9 mouse cellular contexts compared by ENCODE assay signal in genomic region chr2:121354378-121354777, GRCm38 (mm10). TPM values are rescaled to one million over a fixed set of nuclear protein-coding genes. Genes with fewer than 3 reads are reported as not detected.
DNase-seq lines count a peak whose midpoint lies in the region; ATAC-seq and TF ChIP-seq lines count a peak whose summit lies in the region.
"Had no signal": no experiment of that assay in that cellular context is flagged by ENCODE, and none has a peak within 500 bp of the region (broad histone marks: within the 10 kb centered on the region; RNA-seq: fewer than 3 reads in every experiment).

No protein-coding gene starts in this region.

- H3K27ac ChIP-seq in embryonic facial prominence, embryonic 10.5 days (replicated peaks), result peak overlapping the region; percentile 86
- H3K27ac ChIP-seq in limb, embryonic 10.5 days, result peak overlapping the region; percentile 89
- peak overlapping the region; percentile 82 for H3K27ac ChIP-seq in olfactory bulb, adult 2 months (ENCODE audit: insufficient read depth, low read depth, low read length)

- H3K27me3 ChIP-seq in embryonic facial prominence, embryonic 10.5 days (replicated peaks; ENCODE audit: low read depth, poor library complexity, severe bottlenecking), result peaks cover 28% of the 10 kb centered on the region
- H3K27me3 ChIP-seq in limb, embryonic 10.5 days (ENCODE audit: low read depth, poor library complexity, severe bottlenecking), result peaks cover 30% of the 10 kb centered on the region

- H3K36me3 ChIP-seq in embryonic facial prominence, embryonic 10.5 days (replicated peaks), result peaks cover 3% of the 10 kb centered on the region; the same call in 1 of the 2 replicates
- no peaks in the 10 kb centered on the region for H3K36me3 ChIP-seq in limb, embryonic 10.5 days

- WGBS in lung, adult 2 months, result 1% methylated on average over 6 of the region's 6 CpGs
- WGBS in embryonic facial prominence, embryonic 10.5 days, result 5% methylated on average over 6 of the region's 6 CpGs
- 2% methylated on average over 6 of the region's 6 CpGs for WGBS in limb, embryonic 10.5 days
- 2% methylated on average over 6 of the region's 6 CpGs for WGBS in olfactory bulb, adult 2 months

- peaks cover 6% of the 10 kb centered on the region; the same call in 1 of the 2 replicates for H3K4me1 ChIP-seq in lung, adult 2 months (ENCODE audit: control insufficient read depth, insufficient read depth, low read length)
- peaks cover 31% of the 10 kb centered on the region for H3K4me1 ChIP-seq in embryonic facial prominence, embryonic 10.5 days
- peaks cover 28% of the 10 kb centered on the region for H3K4me1 ChIP-seq in limb, embryonic 10.5 days
- H3K4me1 ChIP-seq in olfactory bulb, adult 2 months (ENCODE audit: control insufficient read depth, insufficient read depth, low read length), result peaks cover 13% of the 10 kb centered on the region

- no peak for TF ChIP-seq POLR2A in lung, adult 2 months (IDR thresholded peaks at IDR 0.05; ENCODE audit: borderline replicate concordance, extremely low read depth, low read depth, low read length)
- no peak for TF ChIP-seq POLR2A in olfactory bulb, adult 2 months (IDR thresholded peaks at IDR 0.05; ENCODE audit: insufficient read depth, low read depth, low read length)

- no peaks in the 10 kb centered on the region for H3K9me3 ChIP-seq in embryonic facial prominence, embryonic 10.5 days
- no peaks in the 10 kb centered on the region for H3K9me3 ChIP-seq in limb, embryonic 10.5 days (replicated peaks)

- no peak for DNase-seq in lung, adult 2 months
- DNase-seq in lung, adult 18-20 months, result no peak
- DNase-seq in embryonic facial prominence, embryonic 10.5 days (ENCODE audit: low spot score), result no peak
- no peak for DNase-seq in limb, embryonic 10.5 days (ENCODE audit: low spot score)
- DNase-seq in left cerebral cortex, adult 8-10 months (ENCODE audit: low spot score in 2 of 2), result no peak

- H3K4me3 ChIP-seq in lung, adult 2 months (replicated peaks; ENCODE audit: extremely low read depth, low read depth, low read length), result peak overlapping the region; percentile 84
- H3K4me3 ChIP-seq in embryonic facial prominence, embryonic 10.5 days, result peak overlapping the region; percentile 79
- H3K4me3 ChIP-seq in limb, embryonic 10.5 days, result peak overlapping the region; percentile 79
- H3K4me3 ChIP-seq in olfactory bulb, adult 2 months (ENCODE audit: insufficient read depth, low read depth, low read length), result peak overlapping the region; percentile 82

- no peak for ATAC-seq in monocyte, adult 5-6 weeks (replicated peaks; ENCODE audit: insufficient number of reproducible peaks, low FRiP score, low TSS enrichment, poor library complexity, severe bottlenecking)
- ATAC-seq in frontal cortex, adult (ENCODE audit: low TSS enrichment), result no peak

- no peak for TF ChIP-seq CTCF in lung, adult 2 months (IDR thresholded peaks at IDR 0.05; ENCODE audit: insufficient read depth, low read length)
- TF ChIP-seq CTCF in olfactory bulb, adult 2 months (IDR thresholded peaks at IDR 0.05; ENCODE audit: insufficient read depth, low read depth, low read length), result no peak

RNA-seq across cellular contexts. Expression of gene Ppip5k1, which starts 0.8 kb away (rescaled TPM):
- polyA plus RNA-seq in lung, adult 2 months (2012; rRNA removed), result 25.5 and 34.0 TPM in 2 replicates
- polyA plus RNA-seq in embryonic facial prominence, embryonic 10.5 days (2016; fragmentation: Nextera tagmentation; extraction: Ambion mirVana), result 10.2 and 10.5 TPM in 2 replicates
- 7.5 and 8.9 TPM in 2 replicates for polyA plus RNA-seq in limb, embryonic 10.5 days (2016; fragmentation: Nextera tagmentation; extraction: Ambion mirVana)
- 355 TPM in 1 of 2 replicates, not detected in the other for polyA plus RNA-seq in olfactory bulb, adult 2 months (2012; ENCODE audit: insufficient read depth, insufficient read length, low replicate concordance, missing spikeins)
- total RNA-seq in monocyte, adult 5-6 weeks (2017), result 5.3 to 11.2 TPM (median 8.9 TPM) in 3 replicates
- total RNA-seq in left cerebral cortex, adult 8-10 months (2022), result 100 to 1,000 TPM; 121 to 145 (median 130) TPM

RNA-seq across cellular contexts. Expression of gene Ckmt1, which starts 3.1 kb away (rescaled TPM):
- polyA plus RNA-seq in lung, adult 2 months (2012; rRNA removed), result 36.4 and 55.0 TPM in 2 replicates
- polyA plus RNA-seq in embryonic facial prominence, embryonic 10.5 days (2016; fragmentation: Nextera tagmentation; extraction: Ambion mirVana), result 3.6 and 6.0 TPM in 2 replicates
- 0.59 and 1.5 TPM in 2 replicates for polyA plus RNA-seq in limb, embryonic 10.5 days (2016; fragmentation: Nextera tagmentation; extraction: Ambion mirVana)
- polyA plus RNA-seq in olfactory bulb, adult 2 months (2012; ENCODE audit: insufficient read depth, insufficient read length, low replicate concordance, missing spikeins), result not detected in 2 replicates
- not detected in 3 replicates for total RNA-seq in monocyte, adult 5-6 weeks (2017)
- total RNA-seq in left cerebral cortex, adult 8-10 months (2022), result 100 to 1,000 TPM; 418 to 426 (median 425) TPM

RNA-seq across cellular contexts. Expression of gene Strc, which starts 32.6 kb away (rescaled TPM):
- polyA plus RNA-seq in lung, adult 2 months (2012; rRNA removed), result 0.08 TPM in 1 of 2 replicates, not detected in the other
- not detected in 2 replicates for polyA plus RNA-seq in embryonic facial prominence, embryonic 10.5 days (2016; fragmentation: Nextera tagmentation; extraction: Ambion mirVana)
- polyA plus RNA-seq in limb, embryonic 10.5 days (2016; fragmentation: Nextera tagmentation; extraction: Ambion mirVana), result not detected in 2 replicates
- not detected in 2 replicates for polyA plus RNA-seq in olfactory bulb, adult 2 months (2012; ENCODE audit: insufficient read depth, insufficient read length, low replicate concordance, missing spikeins)
- not detected in 3 replicates for total RNA-seq in monocyte, adult 5-6 weeks (2017)
- total RNA-seq in left cerebral cortex, adult 8-10 months (2022), result under 1 TPM; 0.09 to 0.91 (median 0.32) TPM
- polyA plus RNA-seq: brain, embryonic 14.5 days had no signal

RNA-seq across cellular contexts. Expression of gene Pdia3, which starts 59.2 kb away (rescaled TPM):
- polyA plus RNA-seq in lung, adult 2 months (2012; rRNA removed), result 395 and 710 TPM in 2 replicates
- 609 and 638 TPM in 2 replicates for polyA plus RNA-seq in embryonic facial prominence, embryonic 10.5 days (2016; fragmentation: Nextera tagmentation; extraction: Ambion mirVana)
- 603 and 646 TPM in 2 replicates for polyA plus RNA-seq in limb, embryonic 10.5 days (2016; fragmentation: Nextera tagmentation; extraction: Ambion mirVana)
- 166 and 331 TPM in 2 replicates for polyA plus RNA-seq in olfactory bulb, adult 2 months (2012; ENCODE audit: insufficient read depth, insufficient read length, low replicate concordance, missing spikeins)
- 151 to 226 TPM (median 182 TPM) in 3 replicates for total RNA-seq in monocyte, adult 5-6 weeks (2017)
- 100 to 1,000 TPM; 140 to 171 (median 153) TPM for total RNA-seq in left cerebral cortex, adult 8-10 months (2022)

RNA-seq across cellular contexts. Expression of gene Catsper2, which starts 59.2 kb away (rescaled TPM):
- polyA plus RNA-seq in lung, adult 2 months (2012; rRNA removed), result 1.00 and 2.0 TPM in 2 replicates
- 3.3 and 3.7 TPM in 2 replicates for polyA plus RNA-seq in embryonic facial prominence, embryonic 10.5 days (2016; fragmentation: Nextera tagmentation; extraction: Ambion mirVana)
- 2.3 and 2.9 TPM in 2 replicates for polyA plus RNA-seq in limb, embryonic 10.5 days (2016; fragmentation: Nextera tagmentation; extraction: Ambion mirVana)
- not detected in 2 replicates for polyA plus RNA-seq in olfactory bulb, adult 2 months (2012; ENCODE audit: insufficient read depth, insufficient read length, low replicate concordance, missing spikeins)
- total RNA-seq in monocyte, adult 5-6 weeks (2017), result 2.6 to 2.7 TPM in 2 of 3 replicates, not detected in the other
- total RNA-seq in left cerebral cortex, adult 8-10 months (2022), result 1 to 10 TPM; 4.2 to 5.9 (median 5.1) TPM
